Mouse (Mus musculus) duodenum, adult 2 months (tissue): ENCODE measurements around the gene Lactbl1. TPM values are rescaled to one million over a fixed set of nuclear protein-coding genes. Genes with fewer than 3 reads are reported as not detected.

ENCODE experiments used
- polyA plus RNA-seq: library from polyadenylated mRNA; depleted of rRNA; stranded (reverse); fragments of >200 nt; gene quantifications from 2 replicates; pipeline ENCODE4 v1.2.3, GENCODE M21; 2012; ENCODE audit warnings: low replicate concordance; rRNA removed

The Lactbl1 gene
- 0.05 TPM in 1 of 2 replicates, not detected in the other for polyA plus RNA-seq

DNA sequence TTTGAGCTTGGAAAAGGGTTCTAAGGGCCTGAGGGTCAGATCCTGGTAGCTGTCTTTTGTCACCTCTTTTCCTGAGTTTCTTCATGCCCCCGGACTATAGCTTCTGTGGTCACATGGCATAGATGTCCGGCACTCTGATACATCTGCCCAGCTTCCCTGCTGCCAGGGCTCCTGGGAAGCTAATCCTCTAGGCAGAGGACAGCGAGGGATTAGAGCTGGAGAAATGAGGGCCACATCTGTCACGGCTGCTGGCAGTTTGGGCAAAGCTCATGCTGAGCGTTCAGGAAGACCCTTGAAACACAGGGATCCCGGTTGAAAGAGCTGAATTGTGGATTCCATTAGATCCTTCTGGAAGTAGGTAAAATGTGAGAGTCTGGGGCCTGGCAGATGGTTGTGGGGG is at the start of gene Lactbl1:
Gene Lactbl1 (plus strand): TSS at position 234 of the 400 bp plus-strand sequence.

DNA sequence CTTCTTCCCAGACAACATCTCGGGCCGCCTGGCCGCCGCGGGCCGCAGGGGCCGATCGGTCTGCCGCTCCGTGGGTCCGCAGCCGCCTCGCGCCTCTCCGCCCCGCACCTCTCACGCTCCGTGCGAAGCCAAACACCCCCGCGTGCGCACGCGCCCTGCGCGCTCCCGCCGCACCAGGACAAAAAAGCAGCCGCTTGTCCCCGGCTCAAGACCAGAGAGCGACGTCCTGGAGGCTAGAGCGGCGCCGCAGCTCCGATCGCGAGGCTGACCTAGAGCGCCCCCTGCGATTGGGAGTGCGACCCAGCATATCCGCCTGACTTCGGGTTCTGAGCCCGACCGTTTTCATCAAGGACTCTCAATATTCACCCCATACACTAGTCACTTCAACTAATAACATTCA is 19.9 kb upstream of the Lactbl1 start, which contains the start of gene Kdm1a:
Gene Kdm1a (minus strand): TSS at position 156 of the 400 bp plus-strand sequence.

DNA sequence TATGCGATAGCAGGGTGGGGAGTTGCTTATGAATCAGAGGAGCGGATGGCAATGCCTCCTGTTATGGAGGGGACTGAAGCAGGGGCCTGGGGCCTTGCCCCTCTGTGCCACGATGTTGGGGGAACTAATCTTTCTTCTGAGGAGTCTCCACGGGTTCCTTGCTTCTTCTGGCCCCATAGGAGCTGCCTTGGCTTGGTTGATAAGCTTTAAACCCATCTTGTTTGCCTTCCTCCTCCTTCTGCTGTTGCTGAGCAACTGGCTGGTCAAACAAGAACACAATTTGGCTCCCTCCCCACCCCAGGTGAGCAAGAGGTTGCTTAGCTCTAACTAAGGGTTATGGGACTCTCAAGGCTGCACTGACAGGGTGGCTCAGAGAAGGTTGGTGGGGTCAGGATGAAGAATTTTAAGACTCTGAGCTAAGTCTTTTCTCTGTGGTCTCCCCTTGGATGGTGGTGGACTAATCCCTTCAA is 12.0 kb upstream of the Lactbl1 start, which contains the start of gene Tex46:
Gene Tex46 (plus strand): TSS at position 51 of the 470 bp plus-strand sequence.

Other genes starting within 250 kb of the Lactbl1 start
- 0.14 TPM in 1 of 2 replicates, not detected in the other for gene Htr1d, start 199.1 kb upstream of the Lactbl1 start, polyA plus RNA-seq
- 0.60 and 1.2 TPM in 2 replicates for gene 6030445D17Rik, start 160.4 kb upstream of the Lactbl1 start, polyA plus RNA-seq
- gene Luzp1, start 152.9 kb upstream of the Lactbl1 start, polyA plus RNA-seq, result 6.8 and 8.6 TPM in 2 replicates
- gene Kdm1a, start 19.9 kb upstream of the Lactbl1 start, polyA plus RNA-seq, result 8.6 and 11.2 TPM in 2 replicates
- gene Tex46, start 12.2 kb upstream of the Lactbl1 start, polyA plus RNA-seq, result not detected in 2 replicates
- 21.0 and 58.9 TPM in 2 replicates for gene Ephb2, start 213.4 kb downstream of the Lactbl1 start, polyA plus RNA-seq